Mouse (Mus musculus) gastrocnemius, adult 2 months (tissue): ENCODE data around the gene Akr1c13. TPM values are rescaled to one million over a fixed set of nuclear protein-coding genes. Genes with fewer than 3 reads are reported as not detected.
"Not testable (repeated sequence)": the region's sequence is repeated elsewhere in the genome, so short reads cannot be mapped to it uniquely, and the experiment has no call there.

Experiments
- DNase-seq: peaks from one replicate; pipeline ENCODE4 v3.0.0; 2022
- H3K27ac ChIP-seq: fragments of 200-600 bp; 2 replicates; pipeline ENCODE4 v1.8.1; 2022; ENCODE audit warnings: mild to moderate bottlenecking
- H3K4me3 ChIP-seq: fragments of 200-600 bp; 2 replicates; pipeline ENCODE4 v1.8.1; 2022; ENCODE audit warnings: mild to moderate bottlenecking, moderate library complexity
- CTCF ChIP-seq: fragments of 200-600 bp; IDR thresholded peaks from 2 replicates; pipeline ENCODE4 v1.8.1; 2022; ENCODE audit warnings: antibody characterized with exemption, mild to moderate bottlenecking, moderate library complexity
- intact Hi-C: fragments of 180-260 bp; cut with DNase I; formaldehyde crosslinking; loops from one replicate; pipeline ENCODE4 v1.15.1; 2025
- long read RNA-seq, 2 experiments: library from polyadenylated mRNA; stranded (forward); transcript quantifications; one replicate each; pipeline ENCODE4 v2.0.0; 2021
- total RNA-seq, 2 experiments: library from RNA; stranded (reverse); gene quantifications; 2 replicates each; pipeline ENCODE4 v1.2.3; 2021

Gene Akr1c13
- total RNA-seq, result under 1 TPM in 1 of 2 experiments, not detected in 1; 0.20 TPM
- long read RNA-seq, experiment 1, result 0 reads
- long read RNA-seq, experiment 2, result 0 reads

- intact Hi-C loops, result no loop called here
- Histone ChIP-seq H3K27ac (no peak within 1 kb of the TSS), H3K4me3 (peak within 1 kb of the TSS; percentile 7; the same call in 1 of the 2 replicates)
- no peak for TF ChIP-seq CTCF
- no peak for DNase-seq
Observed at GRCm38 (mm10) chr13:4190904-4191303, at the start of gene Akr1c13. Akr1c13 (plus strand) TSS chr13:4191150.

- intact Hi-C loops, result no loop called here
Observed at GRCm38 (mm10) chr13:4144261-4144660, 46.7 kb upstream of the Akr1c13 start.

DNA sequence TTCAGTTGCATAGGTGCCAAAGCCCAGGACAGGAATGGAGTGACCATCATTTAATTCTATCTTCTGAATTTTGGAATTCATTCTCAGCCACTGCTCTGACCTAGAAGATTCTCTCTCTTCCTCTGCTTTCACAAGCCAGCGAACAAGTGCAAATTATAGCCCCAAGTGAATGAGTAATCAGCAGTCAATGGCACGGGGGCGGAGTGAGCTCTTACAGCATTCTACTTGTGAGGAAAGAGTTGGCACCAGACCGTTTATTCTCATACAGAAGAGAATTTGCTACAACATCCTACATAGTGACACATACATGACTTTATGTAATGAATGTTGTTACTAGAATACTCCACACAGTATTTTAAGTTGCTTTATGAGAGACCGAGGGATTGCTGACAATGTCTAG, 40.4 kb upstream of the Akr1c13 start, which contains the start of gene Akr1c18:
Gene Akr1c18 (minus strand): TSS at position 137 of the 400 bp plus-strand sequence.
- intact Hi-C loops, result no loop called here
- Histone ChIP-seq H3K4me3 (no peak within 1 kb of the TSS), H3K27ac (no peak within 1 kb of the TSS)
- no peak for TF ChIP-seq CTCF
- DNase-seq, result no peak

More at GRCm38 (mm10) chr13:4144261-4144660, 46.7 kb upstream of the Akr1c13 start:
- no peak for DNase-seq
- H3K27ac ChIP-seq, result no peak overlapping the region
- H3K4me3 ChIP-seq, result no peak overlapping the region
- TF ChIP-seq CTCF, result no peak

DNA sequence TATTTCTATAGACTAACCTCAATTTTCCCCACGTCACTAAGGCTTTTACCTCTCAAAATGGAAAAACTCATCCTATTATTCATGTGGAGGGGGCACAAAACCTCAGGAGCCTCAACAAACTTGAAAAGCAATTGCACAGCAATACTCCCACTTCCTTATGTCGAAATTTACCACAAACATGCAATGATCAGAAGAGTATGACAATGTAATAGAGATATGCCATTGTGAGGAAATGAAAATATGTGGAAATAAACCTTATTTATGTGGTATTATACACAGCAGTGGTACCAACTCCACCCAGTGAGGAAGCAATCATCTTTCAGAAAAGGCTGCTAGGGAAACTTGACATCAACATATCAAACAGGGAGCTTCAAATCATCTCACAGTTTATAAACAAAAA, 38.0 kb upstream of the Akr1c13 start:
- Histone ChIP-seq H3K4me3 (no peak overlapping the region), H3K27ac (no peak overlapping the region)
- intact Hi-C loops, result no loop called here
- no peak for DNase-seq
- no peak for TF ChIP-seq CTCF

GRCm38 (mm10) chr13:4153593-4153992, 37.4 kb upstream of the Akr1c13 start:
- Histone ChIP-seq H3K27ac (no peak overlapping the region), H3K4me3 (no peak overlapping the region)
- intact Hi-C loops, result no loop called here
- TF ChIP-seq CTCF, result no peak
- no peak for DNase-seq

GRCm38 (mm10) chr13:4155286-4155685, 35.7 kb upstream of the Akr1c13 start:
- no peak for TF ChIP-seq CTCF
- H3K4me3 ChIP-seq, result no peak overlapping the region
- DNase-seq, result no peak
- intact Hi-C loops, result no loop called here
- no peak overlapping the region for H3K27ac ChIP-seq

- TF ChIP-seq CTCF, result no peak
- DNase-seq, result no peak
- Histone ChIP-seq H3K4me3 (no peak overlapping the region), H3K27ac (no peak overlapping the region)
- intact Hi-C loops, result no loop called here
Observed at GRCm38 (mm10) chr13:4168006-4168405, 22.9 kb upstream of the Akr1c13 start.

DNA sequence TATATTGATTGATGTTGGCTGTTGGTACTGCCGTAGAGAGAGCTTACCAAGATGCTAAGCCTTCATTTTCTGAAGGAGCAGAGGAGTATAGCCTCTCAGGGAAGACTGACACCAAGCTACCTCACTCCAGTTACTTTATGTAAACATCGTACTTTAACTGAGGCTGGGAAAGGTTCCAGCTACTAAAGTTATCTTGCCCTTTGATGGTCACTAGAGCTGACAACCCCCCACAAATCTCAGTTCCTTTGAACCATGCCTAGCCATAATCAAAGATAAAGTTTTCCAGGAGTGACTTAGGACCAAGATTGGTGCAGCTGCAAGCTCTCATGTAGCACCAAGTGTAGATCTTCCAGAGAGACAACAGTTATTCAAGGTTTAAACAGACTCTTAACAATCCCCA, 18.0 kb upstream of the Akr1c13 start:
- Histone ChIP-seq H3K27ac (no peak overlapping the region), H3K4me3 (no peak overlapping the region)
- intact Hi-C loops, result no loop called here
- TF ChIP-seq CTCF, result no peak
- DNase-seq, result no peak

- intact Hi-C loops, H3K27ac ChIP-seq, DNase-seq, H3K4me3 ChIP-seq: not testable (repeated sequence)
Observed at GRCm38 (mm10) chr13:4181321-4181720, 9.6 kb upstream of the Akr1c13 start.

DNA sequence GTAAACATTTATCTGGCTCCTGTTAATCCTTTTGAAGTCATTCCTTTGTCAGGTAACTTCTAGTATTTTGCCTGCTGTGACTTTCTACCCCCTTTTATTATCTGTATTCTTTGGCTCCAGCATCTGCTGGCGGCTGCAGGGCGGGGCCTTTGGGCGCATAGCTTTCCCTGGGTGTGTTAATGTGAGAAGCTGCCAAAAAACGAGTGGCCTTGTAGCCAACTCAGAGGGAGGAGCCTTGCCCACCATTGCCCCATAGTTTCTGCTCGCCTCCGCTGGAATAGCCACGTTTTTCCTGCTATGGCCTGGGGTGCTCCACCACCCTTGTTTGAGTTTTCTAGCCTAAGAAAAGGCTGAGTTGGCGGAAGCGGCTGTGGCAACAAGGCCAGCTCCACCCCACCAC, 7.8 kb upstream of the Akr1c13 start:
- Histone ChIP-seq H3K27ac (no peak overlapping the region), H3K4me3 (no peak overlapping the region)
- TF ChIP-seq CTCF, result no peak
- intact Hi-C loops, result no loop called here
- no peak for DNase-seq

DNA sequence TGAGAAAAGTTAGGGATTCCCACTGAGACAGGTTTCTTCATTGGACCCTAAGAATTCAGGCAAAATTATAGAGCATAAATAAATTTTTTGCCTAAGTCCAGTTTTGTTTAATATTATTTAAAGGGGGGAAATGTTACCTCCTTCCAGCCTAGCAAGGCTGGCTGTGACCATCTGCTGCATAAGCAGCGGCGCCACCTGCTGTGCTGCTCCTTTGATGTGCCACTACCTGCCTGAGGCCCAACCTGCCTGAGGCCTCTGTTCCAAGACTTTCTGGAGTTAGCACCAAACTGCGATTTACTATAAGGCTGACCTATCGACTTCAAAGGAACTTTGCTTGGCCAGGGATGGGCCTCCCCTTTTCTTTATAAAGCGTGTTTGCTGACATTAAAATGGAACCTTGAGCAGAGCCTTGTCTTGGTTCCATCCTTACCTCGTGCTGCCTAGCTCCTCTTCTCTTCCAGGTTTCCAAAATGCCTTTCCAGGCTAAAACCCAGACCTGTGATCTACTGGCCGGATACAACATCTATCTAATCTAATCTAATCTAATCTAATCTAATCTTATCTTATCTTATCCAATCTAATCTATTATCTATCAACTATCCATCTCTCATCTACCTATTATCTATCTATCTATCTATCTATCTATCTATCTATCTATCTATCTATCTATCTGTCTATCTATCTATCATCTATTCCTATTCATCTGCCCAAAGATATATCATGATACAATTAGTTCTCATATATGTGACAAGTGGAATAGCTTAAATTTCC, 4.1 kb upstream of the Akr1c13 start:
- H3K4me3 ChIP-seq, H3K27ac ChIP-seq, DNase-seq, intact Hi-C loops: not testable (repeated sequence)

- DNase-seq, result no peak
- intact Hi-C loops, result loop anchor here (2.0 kb wide), 1 partner anchor 93 kb away; no protein-coding TSS in a partner anchor
- TF ChIP-seq CTCF, result peak; percentile 43
- Histone ChIP-seq H3K27ac (no peak overlapping the region), H3K4me3 (no peak overlapping the region)
Observed at GRCm38 (mm10) chr13:4188174-4188573, 2.8 kb upstream of the Akr1c13 start.

GRCm38 (mm10) chr13:4192511-4192910, 1.6 kb downstream of the Akr1c13 start:
- no peak overlapping the region for H3K27ac ChIP-seq
- no peak overlapping the region for H3K4me3 ChIP-seq
- TF ChIP-seq CTCF, result no peak
- no peak for DNase-seq
- intact Hi-C loops, result no loop called here
